8 mouse cellular contexts compared by ENCODE assay signal in genomic region chr8:108714143-108714635, GRCm38 (mm10).
DNase-seq lines count a peak whose midpoint lies in the region; ATAC-seq and TF ChIP-seq lines count a peak whose summit lies in the region.

No protein-coding gene starts in this region.

- no peak for TF ChIP-seq CTCF in hindbrain, postnatal 0 days (IDR thresholded peaks at IDR 0.05; ENCODE audit: low read depth)

- intact Hi-C loops in left cerebral cortex, postnatal 4 days (cut with DNase I): no loop called here

- H3K27ac ChIP-seq in neural tube, embryonic 11.5 days (ENCODE audit: low read depth, low read length): peak overlapping the region; percentile 97
- peak overlapping the region; percentile 96 for H3K27ac ChIP-seq in embryonic facial prominence, embryonic 13.5 days
- peak overlapping the region; percentile 79 for H3K27ac ChIP-seq in hindbrain, postnatal 0 days
- peak overlapping the region; percentile 100 for H3K27ac ChIP-seq in midbrain, embryonic 14.5 days (replicated peaks; ENCODE audit: low read depth, low read length)

- peaks cover 76% of the 10 kb centered on the region for H3K4me1 ChIP-seq in neural tube, embryonic 11.5 days (ENCODE audit: control insufficient read depth, insufficient read depth, low read length)
- peaks cover 92% of the 10 kb centered on the region for H3K4me1 ChIP-seq in embryonic facial prominence, embryonic 13.5 days
- no peaks in the 10 kb centered on the region for H3K4me1 ChIP-seq in hindbrain, postnatal 0 days (ENCODE audit: insufficient read depth, low read length)
- peaks cover 84% of the 10 kb centered on the region for H3K4me1 ChIP-seq in midbrain, embryonic 14.5 days (ENCODE audit: control insufficient read depth, insufficient read depth, low read length)

- H3K9me3 ChIP-seq in neural tube, embryonic 11.5 days (ENCODE audit: control insufficient read depth, low read length): no peaks in the 10 kb centered on the region
- H3K9me3 ChIP-seq in embryonic facial prominence, embryonic 13.5 days: no peaks in the 10 kb centered on the region
- no peaks in the 10 kb centered on the region for H3K9me3 ChIP-seq in hindbrain, postnatal 0 days (ENCODE audit: low read length)
- H3K9me3 ChIP-seq in midbrain, embryonic 14.5 days (ENCODE audit: control insufficient read depth, low read length): no peaks in the 10 kb centered on the region

- no peaks in the 10 kb centered on the region for H3K36me3 ChIP-seq in neural tube, embryonic 11.5 days (ENCODE audit: control insufficient read depth, insufficient read depth, low read length)
- no peaks in the 10 kb centered on the region for H3K36me3 ChIP-seq in embryonic facial prominence, embryonic 13.5 days
- no peaks in the 10 kb centered on the region for H3K36me3 ChIP-seq in hindbrain, postnatal 0 days (ENCODE audit: insufficient read depth, low read length)
- no peaks in the 10 kb centered on the region for H3K36me3 ChIP-seq in midbrain, embryonic 14.5 days (ENCODE audit: control insufficient read depth, insufficient read depth, low read length)

- H3K27me3 ChIP-seq in neural tube, embryonic 11.5 days (ENCODE audit: control insufficient read depth, insufficient read depth, low read length): no peaks in the 10 kb centered on the region
- no peaks in the 10 kb centered on the region for H3K27me3 ChIP-seq in embryonic facial prominence, embryonic 13.5 days
- peaks cover 35% of the 10 kb centered on the region for H3K27me3 ChIP-seq in hindbrain, postnatal 0 days (ENCODE audit: insufficient read depth, low read length)
- no peaks in the 10 kb centered on the region for H3K27me3 ChIP-seq in midbrain, embryonic 14.5 days (ENCODE audit: control insufficient read depth, insufficient read depth, low read length)

- WGBS in neural tube, embryonic 11.5 days: under 1% methylated on average over 21 of the region's 21 CpGs
- 2% methylated on average over 21 of the region's 21 CpGs for whole genome bisulfite sequencing in embryonic facial prominence, embryonic 13.5 days
- WGBS in hindbrain, postnatal 0 days: 5% methylated on average over 21 of the region's 21 CpGs
- whole genome bisulfite sequencing in midbrain, embryonic 14.5 days: 2% methylated on average over 21 of the region's 21 CpGs

- H3K4me2 ChIP-seq in neural tube, embryonic 11.5 days (ENCODE audit: low read depth): peak overlapping the region; percentile 96
- H3K4me2 ChIP-seq in embryonic facial prominence, embryonic 13.5 days: peak overlapping the region; percentile 95
- peak overlapping the region; percentile 94 for H3K4me2 ChIP-seq in hindbrain, postnatal 0 days (ENCODE audit: low read depth, low read length)
- H3K4me2 ChIP-seq in midbrain, embryonic 14.5 days (ENCODE audit: low read length): peak overlapping the region; percentile 97

- peak overlapping the region; percentile 94 for H3K9ac ChIP-seq in neural tube, embryonic 11.5 days (ENCODE audit: low read length)
- H3K9ac ChIP-seq in embryonic facial prominence, embryonic 13.5 days: peak overlapping the region; percentile 94
- H3K9ac ChIP-seq in hindbrain, postnatal 0 days (replicated peaks; ENCODE audit: low read length): peak overlapping the region; percentile 75
- peak overlapping the region; percentile 100 for H3K9ac ChIP-seq in midbrain, embryonic 14.5 days (replicated peaks; ENCODE audit: low read length)

- no peak for DNase-seq in neural tube, embryonic 11.5 days (ENCODE audit: low spot score)
- no peak for DNase-seq in neural tube, embryonic 10.5 days (ENCODE audit: extremely low spot score, low spot score)
- no peak for DNase-seq in hindbrain, postnatal 0 days (ENCODE audit: low spot score)
- peak; percentile 42 for DNase-seq in midbrain, embryonic 14.5 days
- no peak for DNase-seq in left cerebral cortex, postnatal 4 days
- DNase-seq in spleen, postnatal 36 days (ENCODE audit: low spot score in 2 of 2): no peak

- peak; percentile 17 for ATAC-seq in neural tube, embryonic 11.5 days (ENCODE audit: insufficient read depth, low FRiP score, low TSS enrichment)
- ATAC-seq in embryonic facial prominence, embryonic 13.5 days (ENCODE audit: insufficient number of reproducible peaks, insufficient read depth, low FRiP score, low TSS enrichment, low read depth): no peak
- ATAC-seq in hindbrain, postnatal 0 days: no peak; the same call in none of the 2 replicates
- ATAC-seq in midbrain, embryonic 14.5 days (ENCODE audit: low FRiP score, low TSS enrichment): peak; percentile 1; the same call in 1 of the 2 replicates
- ATAC-seq in cerebellum, adult (ENCODE audit: insufficient number of reproducible peaks, low FRiP score, low TSS enrichment): no peak

- H3K4me3 ChIP-seq in neural tube, embryonic 11.5 days (ENCODE audit: low read depth, low read length): peak overlapping the region; percentile 73
- peak overlapping the region; percentile 82 for H3K4me3 ChIP-seq in embryonic facial prominence, embryonic 13.5 days
- H3K4me3 ChIP-seq in hindbrain, postnatal 0 days (ENCODE audit: low read length): peak overlapping the region; percentile 54
- peak overlapping the region; percentile 68 for H3K4me3 ChIP-seq in midbrain, embryonic 14.5 days (replicated peaks; ENCODE audit: low read depth, low read length)

Comparison
In these comparisons a context has a peak if more than half of its experiments do, and no peak if none do; other contexts are left out.
1. ATAC-seq: peak in neural tube, embryonic 11.5 days (single experiment) and midbrain, embryonic 14.5 days (single experiment); none in embryonic facial prominence, embryonic 13.5 days (single experiment), hindbrain, postnatal 0 days (single experiment) and cerebellum, adult (single experiment).
2. Peak in every context shown above with its lines, with median percentiles within 50 percentile points of each other: H3K27ac ChIP-seq, H3K4me2 ChIP-seq, H3K4me3 ChIP-seq and H3K9ac ChIP-seq.